Mouse (Mus musculus): Measurements from ENCODE around the gene Miga1.

GRCm38 (mm10) chr3:152229271-152229670 is 110.9 kb downstream of the Miga1 start:
- no peak for TF ChIP-seq GATA1 (IDR thresholded peaks at IDR 0.05; ENCODE audit: borderline replicate concordance, low read length)
- TF ChIP-seq FLI1 (IDR thresholded peaks at IDR 0.05; ENCODE audit: low read length) = no peak

Measured in megakaryocyte, embryonic 14.5 days (primary cell).